Mouse (Mus musculus) midbrain, embryonic 16.5 days (tissue): ENCODE data around the gene Ephb2. TPM values are rescaled to one million over a fixed set of nuclear protein-coding genes. Genes with fewer than 3 reads are reported as not detected.
A peak's percentile ranks its signal among the peaks of the same experiment; 100 is the strongest.

ENCODE experiments used
- ATAC-seq: fragments of 200-750 bp; cut with Nextera tagmentation; 2 replicates; pipeline ENCODE4 v1.8.0; 2017; ENCODE audit warnings: moderate TSS enrichment
- H3K27ac ChIP-seq: fragments of 300-500 bp; sonication (generic); 2 replicates; pipeline ENCODE4 v1.5.1; 2014; ENCODE audit warnings: mild to moderate bottlenecking, low read length, mixed read lengths
- H3K27me3 ChIP-seq: fragments of 300-500 bp; sonication (generic); 2 replicates; pipeline ENCODE4 v1.6.1; 2014; ENCODE audit warnings: low read depth, low read length, mixed read lengths; ENCODE audit not compliant: control insufficient read depth, insufficient read depth
- H3K36me3 ChIP-seq: fragments of 300-500 bp; sonication (generic); 2 replicates; pipeline ENCODE4 v1.6.1; 2014; ENCODE audit warnings: mild to moderate bottlenecking, low read length, moderate library complexity, mixed read lengths; ENCODE audit not compliant: control insufficient read depth, insufficient read depth
- H3K4me1 ChIP-seq: fragments of 300-500 bp; sonication (generic); 2 replicates; pipeline ENCODE4 v1.6.1; 2014; ENCODE audit warnings: mild to moderate bottlenecking, low read length, mixed read lengths; ENCODE audit not compliant: control insufficient read depth, insufficient read depth
- H3K4me2 ChIP-seq: fragments of 300-500 bp; sonication (generic); 2 replicates; pipeline ENCODE4 v1.6.1; 2014; ENCODE audit warnings: mild to moderate bottlenecking, low read length, mixed read lengths
- H3K4me3 ChIP-seq: fragments of 300-500 bp; sonication (generic); 2 replicates; pipeline ENCODE4 v1.5.1; 2014; ENCODE audit warnings: low read depth, mild to moderate bottlenecking, low read length, moderate library complexity, mixed read lengths
- H3K9ac ChIP-seq: fragments of 300-500 bp; sonication (generic); 2 replicates; pipeline ENCODE4 v1.6.1; 2014; ENCODE audit warnings: low read depth, low read length, mixed read lengths
- H3K9me3 ChIP-seq: fragments of 300-500 bp; sonication (generic); replicated peaks from 2 replicates; pipeline ENCODE4 v1.6.1; 2014; ENCODE audit warnings: mild to moderate bottlenecking, low read length, mixed read lengths; ENCODE audit not compliant: control insufficient read depth, poor library complexity, severe bottlenecking
- WGBS: fragments of 180-500 bp; shearing (Covaris S2); extraction: QIAGEN DNeasy Blood & Tissue Kit; methylation state at CpG from one replicate; pipeline ENCODE4 v1.1.7; 2014; 5-methylcytosine and 5-hydroxymethylcytosine counted together
- polyA plus RNA-seq: library from polyadenylated mRNA; unstranded; fragments of >200 nt; fragmentation: Nextera tagmentation; extraction: Ambion mirVana; gene quantifications from 2 replicates; pipeline ENCODE4 v1.2.1, GENCODE M21; 2015

Ephb2 gene
- polyA plus RNA-seq, 1 experiment from 2014 or later: 13.1 TPM

DNA sequence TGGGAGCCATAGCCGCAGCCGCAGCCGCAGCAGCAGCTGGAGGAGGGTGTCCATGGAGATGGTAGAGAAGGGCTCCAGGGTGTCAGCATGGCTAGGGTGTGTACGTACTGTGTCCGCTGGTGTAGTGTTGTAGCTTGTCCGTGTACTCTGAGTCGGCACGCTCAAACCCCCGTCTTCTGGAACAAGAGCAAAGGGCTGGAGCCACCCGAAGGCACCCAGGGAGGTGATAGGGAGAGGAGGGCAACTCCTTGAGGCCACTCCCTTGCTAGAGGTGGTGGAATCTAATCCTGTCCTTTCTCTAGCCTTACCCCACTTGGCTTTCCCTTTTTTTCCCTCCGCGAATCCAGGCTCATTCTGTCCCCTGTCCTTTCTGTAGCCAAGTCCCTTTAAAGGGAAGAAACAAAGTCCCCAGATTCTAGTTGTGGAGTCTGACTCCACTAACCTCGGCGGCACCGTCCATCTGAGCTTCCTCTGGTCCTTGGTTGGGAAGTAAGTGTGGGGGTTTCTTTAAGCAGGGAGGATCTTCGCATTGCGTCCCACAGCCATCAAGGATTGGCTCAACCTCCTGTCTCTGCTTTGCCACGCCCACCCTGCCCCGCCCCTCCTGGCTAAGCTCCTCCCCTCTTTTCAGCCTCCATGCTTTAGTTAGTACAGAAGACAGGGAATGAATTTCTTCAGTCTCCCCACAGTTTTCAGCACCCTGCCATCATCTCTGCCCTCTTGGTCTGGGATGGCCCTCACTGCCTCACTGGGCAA lies 163.3 kb downstream of the Ephb2 start:
- Histone ChIP-seq H3K36me3 (peaks cover 18% of the 10 kb centered on the region), H3K27ac (no peak overlapping the region), H3K4me3 (no peak overlapping the region), H3K4me1 (no peaks in the 10 kb centered on the region; the same call in 1 of the 2 replicates), H3K27me3 (no peaks in the 10 kb centered on the region), H3K4me2 (no peak overlapping the region), H3K9me3 (no peaks in the 10 kb centered on the region), H3K9ac (no peak overlapping the region)
- ATAC-seq: no peak
- WGBS: 92% methylated on average over 19 of the region's 19 CpGs

DNA sequence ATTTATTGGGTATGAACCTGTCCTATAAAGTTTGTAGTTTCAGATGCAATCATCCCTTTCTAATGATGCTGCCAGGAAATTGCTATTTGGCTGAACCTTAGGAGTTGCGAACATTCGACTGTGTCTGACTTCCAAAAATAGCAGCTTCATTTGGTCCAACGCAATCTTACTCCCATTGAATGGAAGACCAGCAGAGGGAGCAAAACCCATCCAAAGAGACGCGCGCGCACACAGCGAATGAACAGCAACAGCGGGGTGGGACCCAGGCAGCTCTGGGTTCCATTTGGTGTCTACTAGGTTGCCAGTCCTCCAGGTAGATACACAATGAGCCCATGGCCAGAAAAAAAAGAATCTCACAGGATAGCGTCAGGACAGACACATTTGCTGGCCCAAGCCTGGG lies 168.0 kb downstream of the Ephb2 start:
- Histone ChIP-seq H3K4me1 (no peaks in the 10 kb centered on the region), H3K9ac (no peak overlapping the region), H3K36me3 (peaks cover 9% of the 10 kb centered on the region), H3K4me3 (no peak overlapping the region), H3K9me3 (no peaks in the 10 kb centered on the region), H3K4me2 (no peak overlapping the region), H3K27me3 (no peaks in the 10 kb centered on the region), H3K27ac (no peak overlapping the region)
- no peak for ATAC-seq
- 79% methylated on average over 10 of the region's 10 CpGs for WGBS

DNA sequence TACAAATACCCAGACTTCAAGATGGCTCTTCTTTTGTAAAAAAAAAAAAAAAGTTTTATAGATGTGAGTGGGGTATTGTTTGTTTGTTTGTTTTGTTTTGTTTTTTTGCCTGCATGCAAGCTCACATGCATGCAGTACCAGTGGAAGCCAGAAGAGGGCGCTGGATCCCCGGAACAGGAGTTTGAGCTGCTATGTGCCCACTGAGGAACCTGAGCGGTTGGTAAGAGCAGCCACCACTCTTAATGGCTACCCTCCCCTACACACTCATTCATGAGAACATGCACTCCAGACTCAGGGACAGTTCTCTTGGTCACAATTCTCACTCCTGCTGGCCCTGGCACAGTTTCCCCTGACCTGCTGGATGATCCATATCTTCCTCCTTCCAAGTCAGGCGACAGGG lies 169.8 kb downstream of the Ephb2 start:
- ATAC-seq: no peak
- Histone ChIP-seq H3K9ac (no peak overlapping the region), H3K4me1 (no peaks in the 10 kb centered on the region), H3K4me2 (no peak overlapping the region), H3K27me3 (no peaks in the 10 kb centered on the region), H3K27ac (no peak overlapping the region), H3K36me3 (peaks cover 8% of the 10 kb centered on the region), H3K9me3 (no peaks in the 10 kb centered on the region), H3K4me3 (no peak overlapping the region)
- 74% methylated on average over 4 of the region's 4 CpGs for WGBS

DNA sequence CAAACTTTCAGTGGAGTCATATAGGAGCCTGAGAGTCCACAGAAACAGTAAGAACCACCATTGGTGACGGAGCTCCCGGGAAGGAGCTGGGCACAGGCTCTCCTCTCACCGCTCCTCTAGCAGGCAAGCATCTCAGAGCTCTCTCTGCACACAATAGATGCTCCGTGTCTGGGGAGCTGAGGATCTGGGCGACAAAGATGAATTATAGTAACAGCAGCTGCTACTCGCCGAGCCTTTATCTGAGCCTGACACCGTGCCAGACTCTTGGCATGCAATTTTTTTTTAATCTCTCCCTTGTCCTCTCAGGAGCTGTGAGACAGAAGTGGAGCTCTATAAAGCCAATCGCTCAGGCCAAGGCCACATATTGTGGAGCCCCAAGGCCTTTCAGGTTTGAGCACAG lies 170.7 kb downstream of the Ephb2 start:
- H3K4me3 ChIP-seq: no peak overlapping the region
- ATAC-seq: peak; percentile 70; the same call in 1 of the 2 replicates
- H3K36me3 ChIP-seq: peaks cover 14% of the 10 kb centered on the region
- no peaks in the 10 kb centered on the region for H3K27me3 ChIP-seq
- no peaks in the 10 kb centered on the region for H3K4me1 ChIP-seq
- no peaks in the 10 kb centered on the region for H3K9me3 ChIP-seq
- no peak overlapping the region for H3K9ac ChIP-seq
- peak overlapping the region; percentile 54 for H3K27ac ChIP-seq
- 48% methylated on average over 9 of the region's 9 CpGs for WGBS
- no peak overlapping the region for H3K4me2 ChIP-seq

DNA sequence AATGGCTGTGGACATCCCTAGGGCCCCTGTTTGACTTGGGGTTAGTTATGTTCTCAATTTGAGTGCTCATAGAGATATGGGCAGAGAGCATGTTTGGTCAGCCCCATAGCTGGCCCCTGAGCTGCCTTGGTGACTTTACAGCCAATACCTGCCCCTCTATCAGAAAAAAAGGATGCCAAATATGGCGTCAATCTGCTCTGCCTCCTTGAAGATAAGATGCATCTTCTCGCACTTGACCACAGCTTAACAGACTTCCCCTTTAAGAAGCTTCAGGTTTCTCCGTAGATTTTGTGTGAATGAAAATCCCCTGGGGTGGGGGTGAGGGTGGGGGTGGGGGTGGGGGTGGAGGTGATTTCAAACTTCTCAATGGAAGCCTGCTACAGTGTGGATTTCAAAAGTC lies 177.9 kb downstream of the Ephb2 start:
- H3K9ac ChIP-seq: no peak overlapping the region
- no peak overlapping the region for H3K4me3 ChIP-seq
- H3K27ac ChIP-seq: no peak overlapping the region
- H3K27me3 ChIP-seq: no peaks in the 10 kb centered on the region
- ATAC-seq: no peak
- no peak overlapping the region for H3K4me2 ChIP-seq
- H3K4me1 ChIP-seq: peaks cover 1% of the 10 kb centered on the region; the same call in 1 of the 2 replicates
- 78% methylated on average over 3 of the region's 3 CpGs for WGBS
- H3K9me3 ChIP-seq: no peaks in the 10 kb centered on the region
- peaks cover 42% of the 10 kb centered on the region for H3K36me3 ChIP-seq

DNA sequence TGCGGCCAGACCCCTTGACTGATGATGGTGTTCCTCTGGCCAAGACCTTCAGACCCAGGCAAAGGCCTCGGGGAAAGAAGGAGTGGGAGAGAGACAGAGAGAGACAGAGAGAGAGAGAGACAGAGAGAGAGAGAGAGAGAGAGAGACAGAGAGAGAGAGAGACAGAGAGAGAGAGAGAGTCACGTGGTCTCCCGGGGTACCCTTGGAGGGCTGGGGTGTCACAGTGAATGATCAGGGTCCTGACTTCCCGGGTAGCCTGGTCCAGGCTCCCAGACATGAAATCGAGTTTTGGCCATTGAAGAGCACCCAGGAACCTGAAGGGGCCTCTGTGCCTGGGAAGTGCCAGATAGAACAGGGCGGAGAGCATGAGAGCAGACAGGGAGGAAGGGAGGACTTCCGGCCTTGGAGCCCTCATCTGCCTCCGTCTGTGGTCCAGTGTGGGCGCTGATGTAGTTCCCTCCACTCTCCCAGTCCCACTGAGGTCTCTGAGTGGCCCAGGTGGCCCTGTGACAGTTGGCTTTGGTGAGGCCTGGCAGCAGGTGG lies 182.0 kb downstream of the Ephb2 start:
- Histone ChIP-seq H3K27me3 (no peaks in the 10 kb centered on the region), H3K36me3 (peaks cover 17% of the 10 kb centered on the region; the same call in 1 of the 2 replicates), H3K4me2 (no peak overlapping the region), H3K27ac (no peak overlapping the region), H3K9me3 (no peaks in the 10 kb centered on the region), H3K9ac (no peak overlapping the region), H3K4me3 (no peak overlapping the region), H3K4me1 (peaks cover 17% of the 10 kb centered on the region)
- ATAC-seq: no peak
- WGBS: 89% methylated on average over 10 of the region's 10 CpGs

DNA sequence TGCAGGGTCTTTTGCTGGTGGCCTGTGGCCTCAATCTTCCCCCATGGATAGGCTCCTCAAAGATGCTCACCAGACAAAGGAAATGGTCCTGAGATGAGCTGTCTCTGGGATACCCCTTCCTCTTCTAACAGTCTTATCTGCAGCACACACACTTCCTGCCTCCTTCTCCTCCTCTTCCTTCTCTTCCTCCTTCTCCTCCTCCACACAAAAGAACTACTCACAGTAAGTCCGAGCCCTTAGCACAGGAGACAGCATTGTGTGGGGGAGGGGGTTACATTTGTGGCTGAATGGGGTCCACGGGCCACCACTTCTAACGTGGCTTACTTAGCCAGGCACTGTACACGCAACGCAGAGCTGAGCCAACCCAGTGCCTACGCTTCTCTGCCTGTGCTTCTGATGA lies 182.8 kb downstream of the Ephb2 start:
- H3K27ac ChIP-seq: peak overlapping the region; percentile 47
- peaks cover 17% of the 10 kb centered on the region for H3K4me1 ChIP-seq
- 47% methylated on average over 6 of the region's 6 CpGs for WGBS
- H3K9ac ChIP-seq: no peak overlapping the region
- no peak overlapping the region for H3K4me2 ChIP-seq
- no peak for ATAC-seq
- peaks cover 14% of the 10 kb centered on the region; the same call in 1 of the 2 replicates for H3K36me3 ChIP-seq
- H3K27me3 ChIP-seq: no peaks in the 10 kb centered on the region
- no peak overlapping the region for H3K4me3 ChIP-seq
- no peaks in the 10 kb centered on the region for H3K9me3 ChIP-seq

DNA sequence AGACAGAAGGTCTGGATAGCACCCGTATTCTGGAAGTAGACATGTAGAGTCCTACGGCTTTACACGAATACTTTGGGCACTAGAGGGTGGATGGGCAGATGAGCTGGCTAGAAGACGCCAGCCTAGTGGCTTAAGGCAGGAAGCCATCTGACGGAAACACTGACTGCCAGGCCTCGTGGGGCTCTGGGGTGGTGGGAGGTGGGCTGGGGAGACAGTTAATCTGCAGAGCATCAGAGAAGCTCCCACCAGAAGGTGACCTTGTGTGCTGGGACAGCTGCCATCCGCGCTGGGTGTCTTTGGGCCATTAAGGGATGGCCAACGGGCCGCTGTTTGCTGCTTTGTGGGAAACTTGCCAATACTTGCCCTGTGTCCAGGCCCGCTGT lies 183.3 kb downstream of the Ephb2 start:
- peak; percentile 18; the same call in 1 of the 2 replicates for ATAC-seq
- H3K9ac ChIP-seq: no peak overlapping the region; the same call in 1 of the 2 replicates
- 37% methylated on average over 11 of the region's 11 CpGs for WGBS
- H3K4me2 ChIP-seq: no peak overlapping the region
- no peaks in the 10 kb centered on the region for H3K27me3 ChIP-seq
- peak overlapping the region; percentile 47 for H3K27ac ChIP-seq
- peaks cover 14% of the 10 kb centered on the region; the same call in 1 of the 2 replicates for H3K36me3 ChIP-seq
- no peaks in the 10 kb centered on the region for H3K9me3 ChIP-seq
- H3K4me3 ChIP-seq: no peak overlapping the region
- peaks cover 17% of the 10 kb centered on the region for H3K4me1 ChIP-seq

DNA sequence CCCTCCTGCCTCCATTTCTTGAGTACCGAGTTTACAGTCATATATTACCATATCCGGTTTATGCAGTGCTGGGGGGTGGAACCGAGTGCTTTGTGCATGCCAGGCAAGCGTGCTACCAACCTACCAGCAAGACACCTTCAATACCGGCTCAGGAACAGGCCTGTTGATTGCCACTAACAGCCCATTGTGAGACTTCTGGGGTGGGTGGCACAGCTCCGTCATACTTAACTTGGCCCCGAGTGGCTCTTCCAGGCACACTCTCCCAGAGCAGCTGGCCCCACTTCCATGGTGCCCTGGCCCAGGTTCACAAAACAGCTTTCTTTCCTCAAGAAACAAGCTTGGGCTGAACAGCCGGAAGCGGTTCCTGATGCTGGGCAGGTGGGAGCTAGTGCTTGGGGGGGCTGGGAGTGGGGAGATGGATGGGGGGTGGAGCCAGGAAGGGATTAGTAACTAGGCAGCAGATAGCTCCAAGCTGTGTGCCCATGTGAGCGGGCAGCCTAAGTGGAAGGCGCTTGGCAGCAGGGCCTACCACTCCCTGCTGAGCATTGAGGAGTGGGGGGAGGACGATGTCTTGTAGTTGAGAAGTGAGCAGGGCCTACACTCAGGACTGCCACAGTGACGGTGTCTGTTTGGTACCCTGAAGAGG lies 183.8 kb downstream of the Ephb2 start:
- Histone ChIP-seq H3K9ac (no peak overlapping the region; the same call in 1 of the 2 replicates), H3K9me3 (no peaks in the 10 kb centered on the region), H3K27ac (peak overlapping the region; percentile 47), H3K4me2 (no peak overlapping the region), H3K27me3 (no peaks in the 10 kb centered on the region), H3K36me3 (peaks cover 13% of the 10 kb centered on the region; the same call in 1 of the 2 replicates), H3K4me1 (peaks cover 17% of the 10 kb centered on the region), H3K4me3 (no peak overlapping the region)
- peak; percentile 66 for ATAC-seq
- 41% methylated on average over 13 of the region's 13 CpGs for WGBS
